Mouse (Mus musculus) liver, embryonic 14.5 days (tissue): Measurements from ENCODE around the gene Palld.

ENCODE experiments used
- CTCF ChIP-seq: IDR thresholded peaks from 2 replicates; pipeline ENCODE4 v1.5.1; 2016; ENCODE audit warnings: antibody characterized with exemption, low read depth, control low read depth
- EP300 ChIP-seq: IDR thresholded peaks from 2 replicates; pipeline ENCODE4 v1.6.1; 2016; ENCODE audit warnings: antibody characterized with exemption, low read depth

- TF ChIP-seq CTCF (no peak), EP300 (no peak)
Observed at GRCm38 (mm10) chr8:61868481-61868880, 34.0 kb downstream of the Palld start.
